Mouse (Mus musculus) forebrain, embryonic 10.5 days (tissue): ENCODE measurements around the gene Pum2. TPM values are rescaled to one million over a fixed set of nuclear protein-coding genes. Genes with fewer than 3 reads are reported as not detected.
A peak's percentile ranks its signal among the peaks of the same experiment; 100 is the strongest.
"Not testable (repeated sequence)": the region's sequence is repeated elsewhere in the genome, so short reads cannot be mapped to it uniquely, and the experiment has no call there.

Experiments
- DNase-seq: peaks from one replicate; pipeline ENCODE4 v3.0.0-alpha.2; 2017; ENCODE audit warnings: low spot score; ENCODE audit errors: extremely low spot score
- H3K27ac ChIP-seq: fragments of 300-500 bp; sonication (generic); 2 replicates; pipeline ENCODE4 v1.5.1; 2016; ENCODE audit warnings: mild to moderate bottlenecking
- H3K27me3 ChIP-seq: fragments of 300-500 bp; sonication (generic); 2 replicates; pipeline ENCODE4 v1.6.1; 2016; ENCODE audit warnings: mild to moderate bottlenecking; ENCODE audit not compliant: poor library complexity, severe bottlenecking
- H3K36me3 ChIP-seq: fragments of 300-500 bp; sonication (generic); replicated peaks from 2 replicates; pipeline ENCODE4 v1.6.1; 2016; ENCODE audit warnings: mild to moderate bottlenecking, moderate library complexity
- H3K4me1 ChIP-seq: fragments of 300-500 bp; sonication (generic); 2 replicates; pipeline ENCODE4 v1.6.1; 2016
- H3K4me3 ChIP-seq: fragments of 300-500 bp; sonication (generic); 2 replicates; pipeline ENCODE4 v1.5.1; 2016; ENCODE audit warnings: mild to moderate bottlenecking, moderate library complexity
- H3K9me3 ChIP-seq: fragments of 300-500 bp; sonication (generic); 2 replicates; pipeline ENCODE4 v1.6.1; 2016; ENCODE audit warnings: mild to moderate bottlenecking, moderate library complexity
- WGBS: fragments of 180-500 bp; shearing (Covaris S2); methylation state at CpG from one replicate; pipeline ENCODE4 v1.1.7; 2016; 5-methylcytosine and 5-hydroxymethylcytosine counted together
- polyA plus RNA-seq: library from polyadenylated mRNA; unstranded; fragments of >200 nt; fragmentation: Nextera tagmentation; extraction: Ambion mirVana; gene quantifications from 2 replicates; pipeline ENCODE4 v1.2.1, GENCODE M21; 2016

The Pum2 gene
- polyA plus RNA-seq = 76.2 and 80.0 TPM in 2 replicates

DNA sequence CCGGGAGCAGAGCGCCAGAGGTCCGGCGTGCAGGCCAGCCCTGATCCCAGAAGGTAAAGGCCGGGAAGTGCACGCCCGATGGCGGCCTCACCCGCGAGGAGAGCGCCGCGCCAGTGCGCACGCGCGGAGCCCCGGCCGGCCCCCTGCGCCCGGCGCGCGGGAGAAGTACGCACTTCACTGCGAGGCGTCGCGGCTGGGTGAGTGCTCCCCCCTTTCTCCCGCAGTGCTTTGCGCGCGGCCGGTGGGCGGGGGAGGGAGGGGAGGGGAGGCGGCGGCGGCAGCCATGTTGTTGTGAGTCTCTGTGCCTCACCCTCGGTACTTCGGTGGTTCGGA, at the start of gene Pum2:
Gene Pum2, plus strand, starts transcription at position 161 of the 333 bp plus-strand sequence.
- 0% methylated on average over 29 of the region's 41 CpGs for WGBS
- H3K9me3 ChIP-seq = peaks cover 9% of the 10 kb centered on the region; the same call in 1 of the 2 replicates
- DNase-seq = peak; percentile 94
- H3K27ac ChIP-seq = peak within 1 kb of the TSS; percentile 100
- H3K4me1 ChIP-seq = peaks cover 23% of the 10 kb centered on the region
- H3K4me3 ChIP-seq = peak within 1 kb of the TSS; percentile 93
- H3K27me3 ChIP-seq = no peaks in the 10 kb centered on the region
- H3K36me3 ChIP-seq = peaks cover 15% of the 10 kb centered on the region

- Histone ChIP-seq H3K27ac (no peak overlapping the region), H3K4me3 (no peak overlapping the region), H3K9me3 (peaks cover 3% of the 10 kb centered on the region; the same call in 1 of the 2 replicates), H3K27me3 (no peaks in the 10 kb centered on the region), H3K4me1 (no peaks in the 10 kb centered on the region), H3K36me3 (peaks cover 4% of the 10 kb centered on the region)
- no peak for DNase-seq
- 97% methylated on average over 6 of the region's 6 CpGs for WGBS
Observed at GRCm38 (mm10) chr12:8629537-8629936, 44.4 kb upstream of the Pum2 start.

DNA sequence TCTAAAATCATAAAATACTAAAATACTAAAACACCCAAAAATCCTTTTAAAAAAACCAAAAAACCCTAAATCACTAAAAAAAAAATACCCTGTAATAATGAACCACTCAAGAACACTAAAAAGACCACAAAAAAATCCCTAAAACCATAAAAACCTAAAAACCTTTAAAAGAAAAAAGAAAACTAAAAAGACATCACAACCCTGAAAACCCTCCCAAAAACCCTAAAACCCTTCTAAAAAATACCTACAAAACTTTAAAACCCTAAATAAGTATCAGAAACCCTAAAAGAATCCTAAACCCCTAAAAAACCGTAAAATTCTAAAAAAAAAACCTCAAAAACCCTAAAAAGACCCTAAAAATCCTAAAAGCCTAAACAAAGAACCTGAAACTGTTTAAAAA, 42.2 kb upstream of the Pum2 start:
- Histone ChIP-seq H3K36me3 (peaks cover 4% of the 10 kb centered on the region), H3K4me3 (no peak overlapping the region), H3K9me3 (peaks cover 3% of the 10 kb centered on the region; the same call in 1 of the 2 replicates), H3K27ac (no peak overlapping the region), H3K27me3 (no peaks in the 10 kb centered on the region), H3K4me1 (no peaks in the 10 kb centered on the region)
- no peak for DNase-seq
- 93% methylated on average over 1 of the region's 1 CpGs for WGBS

DNA sequence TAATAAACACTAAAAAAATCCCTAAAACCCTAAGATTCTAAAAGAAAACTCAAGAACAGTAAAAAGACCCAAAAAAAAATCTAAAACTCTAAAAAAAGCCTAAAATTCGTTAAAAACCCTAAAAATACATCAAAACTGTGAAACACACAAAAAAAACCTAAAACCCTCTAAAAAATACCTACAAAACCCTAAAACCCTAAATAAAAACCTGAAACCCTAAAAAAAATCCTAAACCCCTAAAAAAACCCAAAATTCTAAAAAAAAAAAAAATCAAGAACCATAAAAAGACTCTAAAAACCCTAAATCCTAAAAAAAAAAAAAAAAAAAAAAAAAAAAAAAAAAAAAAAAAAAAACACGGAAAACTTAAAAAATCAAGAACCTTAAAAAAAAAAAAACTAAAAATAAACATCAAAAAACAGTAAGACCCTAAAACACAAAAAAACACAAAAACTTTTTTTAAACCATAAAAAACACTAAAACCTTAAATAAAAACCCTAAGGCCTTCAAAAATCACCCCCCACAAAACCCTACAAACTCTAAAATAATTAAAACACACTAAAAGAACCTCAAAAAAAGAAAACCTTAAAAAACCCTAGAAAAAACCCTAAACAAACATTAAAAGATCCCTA, 41.1 kb upstream of the Pum2 start:
- Histone ChIP-seq H3K4me3 (no peak overlapping the region), H3K27me3 (no peaks in the 10 kb centered on the region), H3K9me3 (peaks cover 3% of the 10 kb centered on the region; the same call in 1 of the 2 replicates), H3K36me3 (peaks cover 4% of the 10 kb centered on the region), H3K27ac (no peak overlapping the region), H3K4me1 (no peaks in the 10 kb centered on the region)
- whole genome bisulfite sequencing = 93% methylated on average over 2 of the region's 2 CpGs
- DNase-seq = no peak

DNA sequence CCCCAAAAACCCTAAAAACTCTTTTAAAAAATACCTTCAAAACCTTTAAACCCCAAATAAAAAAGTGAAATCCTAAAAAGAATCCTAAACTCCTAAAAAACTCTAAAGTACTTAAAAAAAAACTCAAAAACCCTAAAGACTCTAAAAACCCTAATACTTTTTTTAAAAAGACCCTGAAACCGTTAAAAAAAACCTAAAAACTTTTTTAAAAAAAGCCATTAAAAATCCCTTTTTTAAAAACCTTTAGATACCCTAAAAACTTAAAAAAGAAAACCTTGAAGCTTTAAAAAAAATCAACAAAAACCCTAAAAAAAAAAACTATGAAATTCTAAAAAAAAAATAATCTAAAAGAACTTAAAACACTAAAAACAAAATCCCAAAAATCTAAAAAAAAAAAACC, 39.6 kb upstream of the Pum2 start:
- Histone ChIP-seq H3K36me3 (peaks cover 4% of the 10 kb centered on the region), H3K27ac (no peak overlapping the region), H3K27me3 (no peaks in the 10 kb centered on the region), H3K4me3 (no peak overlapping the region), H3K4me1 (peaks cover 4% of the 10 kb centered on the region; the same call in 1 of the 2 replicates), H3K9me3 (peaks cover 3% of the 10 kb centered on the region; the same call in 1 of the 2 replicates)
- DNase-seq = no peak
- WGBS = 94% methylated on average over 1 of the region's 1 CpGs

GRCm38 (mm10) chr12:8635546-8635945, 38.4 kb upstream of the Pum2 start:
- Histone ChIP-seq H3K36me3 (no peaks in the 10 kb centered on the region; the same call in 1 of the 2 replicates), H3K9me3 (no peaks in the 10 kb centered on the region), H3K4me3 (no peak overlapping the region), H3K27me3 (no peaks in the 10 kb centered on the region), H3K4me1 (peaks cover 9% of the 10 kb centered on the region), H3K27ac (no peak overlapping the region)
- WGBS = 98% methylated on average over 4 of the region's 4 CpGs
- DNase-seq = no peak

- Histone ChIP-seq H3K4me1 (peaks cover 13% of the 10 kb centered on the region), H3K27me3 (no peaks in the 10 kb centered on the region), H3K9me3 (no peaks in the 10 kb centered on the region), H3K36me3 (no peaks in the 10 kb centered on the region; the same call in 1 of the 2 replicates), H3K4me3 (no peak overlapping the region), H3K27ac (no peak overlapping the region)
- 95% methylated on average over 14 of the region's 14 CpGs for WGBS
- peak; percentile 19 for DNase-seq
Observed at GRCm38 (mm10) chr12:8636945-8637344, 37.0 kb upstream of the Pum2 start.

DNA sequence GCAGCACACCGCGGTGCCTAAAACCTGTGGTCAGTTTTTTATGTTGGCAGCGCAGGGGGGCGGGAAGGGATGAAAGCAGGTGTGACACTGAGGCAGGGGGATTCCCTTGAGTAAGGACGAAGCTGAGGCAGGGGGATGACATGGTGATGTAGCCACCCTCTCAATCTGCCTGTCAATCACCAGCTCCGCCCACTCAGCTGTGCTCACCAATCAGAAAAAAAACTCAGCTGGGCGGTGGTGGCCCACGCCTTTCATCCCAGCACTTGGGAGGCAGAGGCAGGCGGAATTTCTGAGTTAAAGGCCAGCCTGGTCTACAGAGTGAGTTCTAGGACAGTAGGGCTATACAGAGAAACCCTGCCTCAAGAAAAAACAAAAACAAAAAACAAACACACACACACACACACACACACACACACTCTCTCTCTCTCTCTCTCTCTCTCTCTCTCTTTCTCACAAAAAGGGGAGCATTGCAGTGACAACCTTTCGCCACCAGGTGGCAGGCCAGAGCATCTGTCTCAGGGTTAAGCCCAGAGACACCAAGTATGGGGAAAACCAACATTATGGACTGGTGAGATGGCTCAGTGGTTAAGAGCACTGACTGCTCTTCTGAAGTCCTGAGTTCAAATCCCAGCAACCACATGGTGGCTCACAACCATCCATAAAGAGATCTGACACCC, 35.4 kb upstream of the Pum2 start:
- H3K27me3 ChIP-seq, H3K36me3 ChIP-seq, H3K9me3 ChIP-seq, H3K4me3 ChIP-seq: not testable (repeated sequence)
- Histone ChIP-seq H3K4me1 (peaks cover 13% of the 10 kb centered on the region), H3K27ac (0 out of 2 replicates have a peak overlapping the region, but pooled peaks have one; percentile 15)
- WGBS = 70% methylated on average over 10 of the region's 10 CpGs
- peak; percentile 68 for DNase-seq

DNA sequence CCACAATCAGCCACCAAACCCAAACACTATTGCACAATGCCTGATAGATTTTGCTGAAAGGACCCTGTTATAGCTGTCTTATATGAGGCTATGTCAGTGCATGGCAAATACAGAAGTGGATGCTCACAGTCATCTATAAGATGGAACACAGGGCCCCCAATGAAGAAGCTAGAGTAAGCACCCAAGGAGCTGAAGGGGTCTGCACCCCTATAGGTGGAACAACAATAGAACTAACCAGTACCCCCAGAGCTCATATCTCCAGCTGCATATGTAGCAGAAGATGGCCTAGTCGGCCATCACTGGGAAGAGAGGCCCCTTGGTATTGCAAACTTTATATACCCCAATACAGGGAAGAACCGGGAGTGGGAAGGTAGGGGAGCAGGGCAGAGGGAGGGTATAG, 33.7 kb upstream of the Pum2 start:
- not testable (repeated sequence) for H3K27me3 ChIP-seq, H3K36me3 ChIP-seq, DNase-seq, H3K9me3 ChIP-seq, H3K27ac ChIP-seq
- Histone ChIP-seq H3K4me1 (peaks cover 13% of the 10 kb centered on the region), H3K4me3 (peak overlapping the region; percentile 76)
- WGBS = 10% methylated on average over 2 of the region's 2 CpGs

- peak overlapping the region; percentile 99 for H3K27ac ChIP-seq
- no peaks in the 10 kb centered on the region for H3K27me3 ChIP-seq
- peak; percentile 96 for DNase-seq
- under 1% methylated on average over 47 of the region's 47 CpGs for WGBS
- peaks cover 13% of the 10 kb centered on the region for H3K4me1 ChIP-seq
- H3K36me3 ChIP-seq = no peaks in the 10 kb centered on the region
- peak overlapping the region; percentile 76 for H3K4me3 ChIP-seq
- no peaks in the 10 kb centered on the region for H3K9me3 ChIP-seq
Observed at GRCm38 (mm10) chr12:8640711-8641424, 33.1 kb upstream of the Pum2 start.

- Histone ChIP-seq H3K27ac (peak overlapping the region; percentile 99), H3K27me3 (no peaks in the 10 kb centered on the region)
- WGBS = 8% methylated on average over 10 of the region's 10 CpGs
Observed at GRCm38 (mm10) chr12:8641425-8641735, 32.6 kb upstream of the Pum2 start.

DNA sequence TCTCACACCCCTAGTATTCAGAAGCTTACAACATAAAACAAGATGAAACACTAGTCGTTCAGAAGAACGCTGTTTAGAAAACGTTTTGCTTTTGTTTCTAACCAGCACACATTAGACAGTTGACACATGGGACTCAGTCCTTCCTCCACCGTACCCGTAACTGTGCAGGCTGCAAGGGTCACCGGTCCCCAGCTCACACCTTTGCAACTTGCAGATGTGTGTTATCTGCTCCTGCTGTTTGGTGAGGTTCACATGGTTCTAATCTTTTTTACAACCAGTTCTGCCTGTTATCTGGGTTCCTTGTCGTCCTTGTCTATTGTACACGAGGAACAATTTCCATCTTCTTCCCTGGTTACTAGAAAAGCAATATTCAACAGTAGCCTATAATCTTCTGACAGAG, 25.7 kb upstream of the Pum2 start:
- H3K9me3 ChIP-seq, DNase-seq, H3K27me3 ChIP-seq, H3K36me3 ChIP-seq, H3K4me1 ChIP-seq, H3K4me3 ChIP-seq, H3K27ac ChIP-seq: not testable (repeated sequence)
- WGBS = 80% methylated on average over 8 of the region's 8 CpGs

More at GRCm38 (mm10) chr12:8641425-8641735, 32.6 kb upstream of the Pum2 start:
- Histone ChIP-seq H3K36me3 (no peaks in the 10 kb centered on the region), H3K4me1 (peaks cover 13% of the 10 kb centered on the region), H3K9me3 (no peaks in the 10 kb centered on the region), H3K4me3 (peak overlapping the region; percentile 76)
- DNase-seq = no peak

DNA sequence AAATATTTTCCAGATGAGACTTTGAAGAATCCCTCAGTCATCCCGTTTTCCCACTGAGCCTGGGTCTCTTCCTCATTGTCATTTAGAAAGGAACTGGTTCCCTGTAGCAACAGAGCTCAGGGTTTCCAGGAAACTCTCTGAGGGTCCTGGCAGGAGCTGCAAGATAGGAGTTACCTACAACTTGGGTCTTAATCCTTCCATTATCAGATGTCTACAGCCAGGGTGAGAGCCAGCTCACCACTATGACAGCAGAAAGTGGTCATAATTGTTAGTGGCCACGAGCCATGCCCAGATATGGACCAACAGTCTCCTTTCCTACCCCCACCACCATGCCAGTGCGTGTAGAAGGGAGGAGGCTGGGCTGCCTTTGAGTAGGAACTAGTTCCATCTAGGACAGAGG, 23.9 kb upstream of the Pum2 start:
- 73% methylated on average over 3 of the region's 3 CpGs for WGBS
- DNase-seq, H3K27me3 ChIP-seq, H3K36me3 ChIP-seq, H3K9me3 ChIP-seq, H3K4me3 ChIP-seq, H3K27ac ChIP-seq, H3K4me1 ChIP-seq: not testable (repeated sequence)
